Mouse (Mus musculus): ENCODE results near the gene Itgb1.

Itgb1 gene

DNA sequence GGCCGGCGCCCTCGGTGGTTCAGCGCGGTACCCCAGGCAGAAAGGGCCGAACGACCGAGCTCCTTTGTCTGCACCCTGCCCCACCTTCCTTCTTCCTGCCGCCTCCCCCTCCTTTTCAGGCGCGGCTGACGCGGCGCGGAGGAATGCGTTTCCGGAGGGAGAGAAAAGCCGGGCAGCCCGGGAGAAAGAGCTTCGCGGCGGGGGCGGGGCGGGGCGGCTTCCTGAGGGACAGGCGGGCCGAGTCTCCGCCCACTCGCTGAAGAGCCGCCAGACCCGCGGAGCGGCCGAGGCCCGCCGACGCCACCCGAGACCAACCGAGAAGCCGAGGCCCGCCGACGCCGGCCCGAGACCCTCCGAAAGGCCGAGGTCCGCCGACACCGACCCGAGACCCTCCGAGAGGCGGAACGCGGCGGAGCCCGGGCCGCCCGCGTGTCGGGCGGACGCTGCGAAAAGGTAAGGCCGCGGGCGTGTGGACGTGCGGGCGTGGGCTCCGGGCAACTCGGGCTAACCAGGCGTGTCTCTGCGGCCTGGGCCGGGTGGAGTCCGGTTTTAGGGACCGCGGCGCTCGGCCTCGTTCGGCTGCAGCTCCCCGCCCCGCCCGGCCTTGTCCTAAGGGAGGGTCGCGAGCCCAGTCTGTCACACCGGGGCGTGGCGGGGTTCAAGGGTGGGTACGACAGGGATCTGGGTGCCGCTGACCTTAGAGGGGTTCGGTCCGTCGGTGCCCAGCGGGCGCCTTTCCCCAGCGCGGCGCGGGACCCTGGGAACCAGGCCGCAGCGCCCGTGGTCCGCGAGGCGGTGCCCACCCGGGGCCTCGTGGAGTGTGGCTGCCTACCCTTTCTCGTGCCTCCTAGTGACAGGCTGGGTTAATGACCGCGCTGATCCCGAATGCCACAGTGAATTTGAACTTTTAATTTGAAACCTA lies at the start of gene Itgb1:
TSS of gene Itgb1 (plus strand) at position 148 of the 922 bp plus-strand sequence.
- DNase-seq (ENCODE audit: low spot score in 2 of 2): peak; percentile 95 to 96

DNA sequence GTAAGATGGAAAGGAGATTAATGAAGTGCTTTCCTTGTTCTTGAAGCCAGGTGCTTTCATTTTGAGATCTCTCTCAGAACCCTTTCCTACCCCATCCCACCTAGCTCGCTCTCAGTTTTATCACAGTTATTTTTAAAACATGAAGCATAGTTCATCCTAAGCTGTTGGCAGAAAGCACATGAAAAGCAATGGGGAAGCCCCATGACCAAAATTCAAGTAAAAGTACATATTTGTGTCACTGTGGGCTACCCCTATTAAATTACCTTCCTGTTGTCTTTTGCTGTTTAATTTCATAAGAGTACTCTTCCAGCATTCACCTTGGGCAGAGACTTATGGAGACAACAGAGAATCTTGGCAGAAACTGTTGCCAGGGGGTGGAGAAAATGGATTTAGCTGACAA lies 42.4 kb upstream of the Itgb1 start:
- DNase-seq (ENCODE audit: low spot score in 2 of 2): no peak

DNA sequence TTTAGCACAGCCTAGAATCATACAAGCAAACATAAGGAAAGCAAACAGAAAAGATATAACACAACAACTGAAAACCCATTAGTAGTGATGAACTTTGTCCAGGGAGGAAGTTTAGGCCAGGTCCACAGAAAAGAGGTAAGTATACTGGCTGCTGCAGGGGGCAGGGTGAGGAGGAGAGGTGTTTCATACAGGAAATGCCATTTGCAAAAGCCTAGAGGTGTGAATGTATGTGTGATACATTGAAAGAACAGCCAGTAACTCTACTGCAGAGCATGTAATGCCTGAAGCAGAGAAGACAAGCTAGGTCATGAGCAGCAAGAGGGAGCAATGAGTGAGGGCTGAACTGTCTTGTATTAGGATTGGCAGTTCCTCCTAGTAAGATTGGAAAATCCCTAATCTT lies 40.0 kb upstream of the Itgb1 start:
- DNase-seq (ENCODE audit: low spot score in 2 of 2): no peak

DNA sequence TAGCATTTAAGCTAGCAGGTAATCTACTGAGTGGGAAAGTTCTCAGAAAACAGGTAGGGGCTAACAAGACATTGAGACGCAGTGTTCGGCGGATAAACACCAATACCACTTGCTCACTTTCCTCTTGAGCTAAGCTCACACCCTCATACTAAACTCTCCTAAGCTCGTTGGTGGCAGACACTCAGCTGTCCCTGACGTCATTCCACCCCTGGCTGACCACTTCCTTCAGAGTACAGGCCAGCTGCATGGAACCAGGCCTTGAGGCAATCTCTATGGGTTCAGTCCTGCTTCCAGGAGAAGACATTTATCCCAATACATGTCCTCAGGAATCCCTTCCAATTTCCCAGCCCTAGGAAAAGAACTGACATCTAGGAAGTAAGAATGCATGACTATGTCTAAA lies 39.0 kb upstream of the Itgb1 start:
- no peak for DNase-seq (ENCODE audit: low spot score in 2 of 2)

DNA sequence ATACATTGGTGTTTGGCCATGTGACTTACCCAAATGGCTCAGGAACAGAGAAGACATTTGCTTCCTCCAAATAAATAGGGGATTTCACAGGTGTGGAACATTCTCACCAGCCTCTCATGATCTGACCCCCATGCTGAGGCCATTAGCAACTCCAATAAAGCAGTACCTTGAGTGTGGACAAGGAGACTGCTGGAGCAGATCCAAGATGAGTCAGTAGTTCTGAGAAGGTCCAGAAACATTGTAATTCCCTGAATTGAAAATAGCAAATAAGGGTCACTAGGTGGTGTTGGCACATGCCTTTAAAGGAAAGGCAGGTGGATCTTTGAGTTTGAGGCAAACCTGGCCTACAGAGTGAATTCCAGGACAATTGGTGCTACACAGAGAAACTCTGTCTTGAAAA lies 37.4 kb upstream of the Itgb1 start:
- DNase-seq (ENCODE audit: low spot score in 2 of 2): no peak

DNA sequence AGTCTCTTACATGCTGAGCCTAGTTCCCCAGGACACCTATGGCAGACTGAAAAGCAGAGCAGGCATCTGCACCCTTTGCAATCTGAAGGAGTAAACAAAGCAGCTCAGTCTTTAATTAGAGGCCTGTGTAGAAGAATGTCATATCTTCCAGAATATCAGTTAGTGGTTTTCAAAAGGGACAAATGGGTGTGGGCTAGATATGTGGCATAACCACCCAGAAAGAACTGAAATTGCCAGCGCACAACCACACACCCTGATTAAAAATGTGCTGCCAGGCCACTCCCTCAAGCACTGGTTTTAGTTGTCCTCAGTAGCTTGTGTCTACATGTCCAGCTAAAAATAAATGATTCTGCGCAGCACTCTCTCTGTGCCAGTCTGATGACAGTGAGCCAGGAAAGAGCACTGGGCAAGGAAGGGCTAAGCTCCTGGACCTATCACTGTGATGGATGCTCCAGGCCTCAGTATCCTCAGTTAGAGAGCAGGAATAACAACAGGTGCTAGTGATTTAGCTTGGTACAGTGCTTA lies 35.1 kb upstream of the Itgb1 start:
- no peak for DNase-seq (ENCODE audit: low spot score in 2 of 2)

DNA sequence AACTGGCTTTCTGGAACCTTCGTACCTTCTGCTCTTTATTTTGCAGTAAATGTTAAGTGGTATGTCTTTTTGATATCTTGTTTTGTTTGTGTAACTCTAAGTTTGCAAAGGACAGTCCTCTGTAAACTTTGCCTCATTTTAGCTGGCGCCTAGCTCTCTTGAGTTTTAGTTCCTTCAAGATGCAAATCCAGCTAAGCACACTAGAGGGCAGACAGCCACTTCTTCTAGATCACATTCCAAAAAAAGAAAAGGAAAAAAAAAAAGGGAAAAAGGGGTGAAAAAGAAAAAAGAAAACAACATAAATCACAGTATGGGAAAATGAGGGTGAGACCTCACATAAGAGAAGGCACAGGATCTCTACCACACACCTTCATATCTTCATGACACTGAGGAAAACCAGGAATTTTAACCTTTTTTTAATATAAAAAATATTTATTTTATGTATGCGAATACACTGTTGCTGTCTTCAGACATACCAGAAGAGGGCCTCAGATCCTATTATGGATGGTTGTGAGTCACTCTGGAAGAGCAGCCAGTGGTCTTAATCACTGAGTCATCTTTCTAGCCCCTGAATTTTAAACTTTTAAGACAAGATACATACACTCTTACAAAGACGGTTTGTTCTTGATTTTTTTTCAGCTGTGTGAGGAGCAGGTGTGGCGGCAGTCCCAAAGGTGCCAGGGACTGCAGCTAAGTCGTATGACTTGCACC lies 32.9 kb upstream of the Itgb1 start:
- no peak for DNase-seq (ENCODE audit: low spot score in 2 of 2)

DNA sequence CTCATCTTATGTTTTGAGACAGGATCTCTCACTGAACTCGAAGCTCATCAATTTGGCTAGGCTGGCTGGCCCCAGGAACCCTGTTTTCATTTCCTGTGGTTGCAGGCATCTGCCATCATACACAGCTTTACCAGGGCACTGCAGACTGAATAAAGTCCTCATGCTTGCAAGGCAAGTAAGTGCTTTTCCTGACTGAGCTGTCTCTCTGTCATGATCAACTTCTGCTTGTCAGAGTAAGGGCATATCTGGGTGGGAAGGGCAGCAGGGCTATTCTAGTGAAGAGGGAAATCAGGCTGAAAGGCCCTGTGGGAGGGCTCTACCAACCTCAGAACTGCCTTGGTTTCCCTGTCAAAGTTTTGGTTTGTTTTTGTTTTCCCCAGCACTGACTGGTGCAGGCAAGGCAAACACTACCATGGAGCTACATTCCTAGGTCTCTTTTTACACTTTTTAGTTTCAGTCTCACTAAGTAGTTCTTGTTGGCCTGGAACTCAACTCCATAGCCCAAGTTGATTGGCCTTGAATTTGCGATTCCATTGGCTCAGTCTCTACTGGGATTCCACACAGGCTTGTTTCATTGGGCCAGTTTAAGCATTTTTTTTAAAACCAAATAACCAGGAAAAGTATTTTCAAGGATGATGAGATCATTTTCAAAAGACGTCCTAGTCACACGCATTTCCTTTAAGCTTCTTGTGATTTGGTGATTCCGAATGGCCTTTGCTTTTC lies 31.7 kb upstream of the Itgb1 start:
- DNase-seq (ENCODE audit: low spot score in 2 of 2): no peak

DNA sequence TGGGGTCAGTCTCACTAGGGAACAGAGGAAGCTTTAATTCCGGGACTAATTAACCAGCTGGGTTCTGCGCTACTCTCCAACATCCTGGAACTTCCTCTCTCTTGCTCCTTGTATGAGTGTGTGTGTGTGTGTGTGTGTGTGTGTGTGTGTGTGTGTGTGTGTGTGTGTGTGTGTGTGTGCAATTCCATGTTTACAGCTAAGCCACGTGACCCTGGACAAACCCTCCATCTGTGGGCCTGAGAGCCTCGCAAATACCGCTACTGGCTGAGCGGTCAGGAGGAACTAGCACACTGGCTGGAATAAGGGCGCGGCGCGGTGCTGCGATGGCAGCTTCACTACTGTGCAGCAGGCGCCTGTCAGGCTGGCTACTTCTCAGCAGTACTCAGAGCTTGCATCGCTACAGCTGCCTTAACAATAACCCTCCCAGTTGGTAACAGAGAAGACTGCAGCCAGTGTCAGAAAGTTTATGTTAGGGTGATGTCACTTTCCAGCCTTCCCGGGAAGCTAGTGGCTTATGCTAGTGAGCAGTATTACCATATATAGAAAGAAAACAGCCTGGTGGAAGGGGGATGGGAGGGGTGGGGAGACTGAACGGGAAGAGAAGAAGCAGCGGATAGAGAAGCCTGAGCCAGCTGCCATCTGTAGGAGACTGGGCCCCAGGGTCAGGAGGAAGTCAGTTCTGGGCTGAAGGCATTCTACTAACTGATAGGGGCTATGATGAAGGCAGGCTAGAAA lies 30.9 kb upstream of the Itgb1 start:
- DNase-seq (ENCODE audit: low spot score in 2 of 2): peak; percentile 77

DNA sequence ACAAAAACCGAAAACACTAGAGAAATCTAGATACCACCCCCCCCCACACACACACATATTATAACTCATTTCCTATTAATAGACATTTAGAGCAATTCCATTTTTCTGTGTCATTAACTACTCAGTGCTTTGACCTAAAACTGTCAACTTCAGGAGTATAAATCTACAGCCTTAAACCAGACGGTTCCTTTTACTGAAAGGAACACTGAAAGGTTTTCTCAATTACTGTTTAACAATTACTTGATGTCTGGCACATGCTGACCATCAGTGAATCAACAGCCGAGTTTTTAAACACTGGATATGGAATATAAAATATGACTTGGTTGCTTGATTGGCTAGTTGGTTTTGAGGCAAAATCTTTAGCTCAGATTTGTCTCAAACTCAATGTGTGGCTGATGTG lies 23.3 kb upstream of the Itgb1 start:
- no peak for DNase-seq (ENCODE audit: low spot score in 2 of 2)

DNA sequence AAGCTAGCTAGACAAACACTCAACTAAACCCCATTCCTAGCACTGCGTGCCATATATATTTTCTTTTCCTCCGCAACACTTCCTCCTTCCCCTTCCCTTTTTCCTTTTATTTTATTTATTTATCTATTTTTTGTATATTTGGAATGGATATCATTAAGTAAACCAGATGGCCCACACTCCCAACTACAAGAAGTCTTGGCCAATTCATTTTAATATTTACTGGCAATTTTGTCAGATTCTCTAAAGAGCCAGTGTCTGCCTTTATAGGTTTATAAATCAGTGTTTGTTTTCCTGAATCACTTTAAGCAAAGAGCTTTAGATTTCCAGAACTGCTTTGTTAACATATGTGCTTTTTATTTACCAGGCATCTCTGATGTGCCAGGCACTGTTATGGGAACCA lies 22.8 kb upstream of the Itgb1 start:
- DNase-seq (ENCODE audit: low spot score in 2 of 2): no peak

DNA sequence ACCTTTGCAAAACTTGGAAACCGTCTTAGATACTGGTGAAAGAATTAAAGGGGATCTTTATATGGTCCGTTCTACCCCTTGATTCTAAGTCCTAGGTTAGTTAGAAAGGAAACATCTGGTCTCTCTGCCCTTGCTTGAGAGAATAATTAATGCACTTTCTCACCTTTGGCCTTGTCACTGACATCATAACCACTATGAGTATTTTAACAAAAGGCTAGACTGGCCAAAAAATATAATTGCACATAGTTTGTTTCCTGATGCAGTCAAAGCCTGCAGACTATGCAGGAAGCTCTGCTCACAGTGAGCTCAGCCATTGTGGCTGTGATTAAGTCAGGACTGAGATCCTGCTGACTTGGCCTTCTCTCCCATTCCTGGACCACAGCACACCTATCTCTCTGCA lies 22.3 kb upstream of the Itgb1 start:
- no peak for DNase-seq (ENCODE audit: low spot score in 2 of 2)

DNA sequence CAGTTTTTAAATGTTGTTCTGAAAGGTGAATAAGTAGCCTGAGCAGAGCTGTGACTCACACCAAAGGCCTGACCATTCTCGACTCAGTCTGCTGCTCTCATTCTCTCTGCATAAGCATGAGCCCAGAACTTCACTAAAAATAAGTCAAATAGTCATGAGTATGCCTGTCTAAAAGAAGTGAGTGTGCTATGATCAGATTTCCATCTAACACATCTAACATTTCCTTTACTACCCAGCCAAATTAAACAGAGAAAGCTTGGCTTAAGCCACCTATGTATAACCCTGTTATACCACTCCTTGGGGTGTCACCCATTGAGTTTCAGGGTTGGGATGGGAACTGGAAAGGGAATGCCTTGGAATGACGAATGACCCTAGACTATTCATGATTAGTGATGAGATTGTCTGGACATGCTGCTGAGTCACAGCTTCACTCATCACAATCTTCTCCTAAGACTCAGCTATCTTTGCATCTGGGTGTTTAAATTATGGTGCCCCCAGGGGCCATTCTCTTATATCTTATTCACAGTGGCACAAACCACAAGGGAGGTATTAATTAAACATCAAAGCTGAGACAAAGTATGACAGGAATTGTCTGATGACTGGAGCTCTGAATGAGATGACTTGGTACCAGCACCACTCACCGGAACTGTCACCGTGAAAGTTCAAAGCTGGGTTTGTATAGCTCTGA lies 18.7 kb upstream of the Itgb1 start:
- no peak for DNase-seq (ENCODE audit: low spot score in 2 of 2)

DNA sequence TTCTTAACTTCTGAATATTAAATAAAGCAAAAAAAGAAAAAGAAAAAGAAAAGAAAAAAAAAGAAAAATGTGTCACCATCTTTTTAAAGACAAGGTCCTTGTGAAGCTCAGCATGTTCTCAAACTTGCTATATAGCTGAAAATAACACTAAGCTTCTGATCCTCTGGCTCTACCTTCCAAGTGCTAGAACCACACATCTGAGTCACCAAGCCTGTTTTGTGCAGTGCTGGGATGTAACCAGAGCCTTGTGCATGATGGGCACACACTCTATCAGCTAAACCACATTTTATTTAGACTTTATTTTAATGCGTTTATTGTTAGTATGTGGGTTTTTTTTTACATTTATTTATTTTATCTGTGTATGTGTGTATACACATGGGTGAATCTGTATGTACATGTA lies 13.6 kb upstream of the Itgb1 start:
- no peak for DNase-seq (ENCODE audit: low spot score in 2 of 2)

DNA sequence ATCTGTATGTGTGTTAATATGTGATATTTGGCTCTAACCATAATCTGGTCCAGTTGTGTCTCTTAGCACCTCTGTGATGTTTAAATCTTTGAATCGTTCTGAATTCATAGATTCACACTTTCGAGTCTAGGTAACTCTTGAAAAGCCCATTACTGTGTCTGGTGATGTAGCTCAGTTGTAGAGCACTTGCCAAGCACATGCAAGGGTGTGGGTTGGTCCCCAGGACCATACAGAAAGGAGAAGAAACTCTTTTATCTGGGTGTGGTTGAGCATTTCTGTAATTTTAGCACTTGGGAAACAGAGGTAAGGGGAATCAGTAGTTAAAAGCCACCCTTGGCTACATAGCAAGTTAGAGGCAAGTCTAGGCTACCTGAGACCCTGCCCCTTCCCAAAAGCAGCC lies 13.0 kb upstream of the Itgb1 start:
- no peak for DNase-seq (ENCODE audit: low spot score in 2 of 2)

DNA sequence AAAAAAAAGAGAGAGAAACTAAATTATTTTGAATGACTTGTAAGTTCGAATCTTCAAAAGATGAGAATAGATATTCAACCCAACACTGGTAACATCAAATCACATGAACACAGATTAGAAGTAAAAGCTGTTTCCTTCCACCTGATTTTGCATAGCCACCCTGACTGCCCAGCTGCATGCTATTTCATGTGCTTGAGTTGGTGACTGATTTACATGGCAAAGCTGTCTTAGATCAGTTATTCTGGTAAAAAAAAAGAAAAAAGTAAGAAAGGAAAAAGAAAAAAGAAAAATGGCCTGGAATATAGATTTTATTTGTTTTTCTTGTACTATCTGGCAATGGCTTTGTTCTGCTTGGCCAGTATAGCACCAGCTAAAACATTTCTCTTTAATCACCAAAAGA lies 12.5 kb upstream of the Itgb1 start:
- DNase-seq (ENCODE audit: low spot score in 2 of 2): no peak

DNA sequence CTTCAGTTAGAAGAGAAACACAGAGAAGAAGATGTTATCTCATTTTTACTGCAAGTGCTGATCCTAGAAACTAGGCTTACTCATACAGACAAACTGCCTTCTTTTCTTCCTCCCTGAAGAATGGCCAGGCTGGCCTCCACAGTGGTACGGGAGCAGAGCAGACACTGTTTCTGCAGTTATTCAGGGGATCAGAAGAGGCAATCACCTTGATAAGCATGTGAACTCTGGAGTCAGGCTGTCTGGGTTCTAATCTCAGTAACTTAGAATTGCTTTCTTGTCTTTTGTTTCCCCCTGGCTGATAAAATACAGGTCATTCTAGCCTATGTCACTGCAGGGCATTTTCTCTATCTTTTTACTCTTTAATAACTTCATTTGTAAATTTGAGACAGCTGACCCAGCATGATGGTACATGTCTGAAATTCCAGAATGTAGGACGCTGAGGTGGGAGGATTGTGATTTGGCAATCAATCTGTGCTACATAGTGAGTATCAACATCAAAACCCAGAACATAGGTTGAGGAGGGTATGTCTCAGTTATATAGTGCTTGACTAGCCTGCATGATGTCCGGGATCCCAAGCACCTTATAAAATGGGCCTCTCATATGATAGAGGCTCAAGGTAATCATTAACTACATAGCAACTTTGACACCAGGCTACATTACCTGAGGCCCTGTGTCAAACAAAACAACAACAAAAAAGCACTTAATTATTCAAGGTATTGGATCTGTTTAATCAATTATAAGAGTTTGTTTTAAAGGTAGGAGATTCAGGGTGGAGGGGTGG lies 9.4 kb upstream of the Itgb1 start:
- no peak for DNase-seq (ENCODE audit: low spot score in 2 of 2)

DNA sequence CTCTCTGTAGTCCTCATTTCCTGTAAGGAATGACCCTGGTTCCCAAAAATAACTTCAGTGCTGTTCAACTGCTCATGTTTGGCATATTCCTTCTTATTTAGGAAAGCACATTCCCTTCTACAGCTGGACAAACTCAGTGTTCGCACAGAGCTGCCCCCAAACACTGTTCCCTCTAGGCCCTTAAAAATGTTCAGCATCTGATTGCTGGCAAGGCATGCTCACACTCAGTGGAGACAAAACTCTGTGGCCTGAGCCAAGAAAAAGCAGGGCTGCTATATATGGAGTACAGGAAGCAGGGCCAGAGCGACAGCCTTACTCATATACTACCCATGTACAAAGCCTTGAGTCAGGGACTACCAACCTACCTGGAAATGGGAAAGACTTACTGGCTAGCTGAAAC lies 5.5 kb upstream of the Itgb1 start:
- DNase-seq (ENCODE audit: low spot score in 2 of 2): peak in 1 of 2 experiments; percentile 62

DNA sequence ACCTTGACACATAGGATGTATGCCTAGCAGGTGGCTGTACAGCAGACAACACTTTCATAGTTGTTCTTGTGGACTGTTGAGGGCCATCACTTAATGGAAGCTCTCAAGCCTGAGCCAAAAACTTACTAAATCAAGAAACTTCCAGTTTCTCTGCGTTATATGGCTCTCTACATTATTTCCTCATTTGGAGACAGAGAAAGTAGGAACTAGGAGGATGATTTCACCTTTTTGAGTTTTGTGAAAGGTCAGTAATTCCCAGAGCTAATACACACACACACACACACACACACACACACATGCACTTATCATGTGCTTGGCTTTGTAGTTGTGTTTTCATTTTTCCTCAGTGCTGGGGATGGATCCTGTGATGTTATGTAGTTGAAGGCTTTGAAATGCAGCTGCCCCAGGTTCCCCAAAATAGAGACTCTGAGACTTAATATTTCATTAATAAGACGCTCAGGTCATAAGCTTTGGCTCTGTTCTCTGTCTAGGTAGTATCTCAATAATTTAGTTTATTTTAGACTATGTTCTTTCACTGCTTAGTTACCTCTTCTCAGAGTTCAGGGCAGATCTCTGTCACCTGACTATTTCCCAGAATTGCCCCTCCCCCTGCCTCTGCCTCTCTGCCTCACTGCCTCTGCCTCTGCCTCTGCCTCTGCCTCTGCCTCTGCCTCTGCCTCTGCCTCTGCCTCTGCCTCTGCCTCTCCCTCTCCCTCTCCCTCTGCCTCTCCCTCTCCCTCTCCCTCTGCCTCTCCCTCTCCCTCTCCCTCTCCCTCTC lies 4.7 kb upstream of the Itgb1 start:
- DNase-seq (ENCODE audit: low spot score in 2 of 2): no peak
